Mouse (Mus musculus): ENCODE results near the gene Ubr1. TPM values are rescaled to one million over a fixed set of nuclear protein-coding genes. Genes with fewer than 3 reads are reported as not detected.

The Ubr1 gene
- polyA plus RNA-seq, 1 experiment from 2014 or later: 10.8 TPM

- H3K4me3 ChIP-seq (replicated peaks): no peak overlapping the region
- peaks cover 71% of the 10 kb centered on the region for H3K36me3 ChIP-seq (replicated peaks)
- no peak overlapping the region for H3K9ac ChIP-seq
- H3K4me2 ChIP-seq: no peak overlapping the region
- WGBS (ENCODE audit: insufficient replicate concordance): 88% methylated on average over 3 of the region's 3 CpGs
- H3K27me3 ChIP-seq: no peaks in the 10 kb centered on the region
- H3K4me1 ChIP-seq (replicated peaks): no peaks in the 10 kb centered on the region
- no peak overlapping the region for H3K27ac ChIP-seq (replicated peaks)
- ATAC-seq (ENCODE audit: insufficient read depth): no peak
- H3K9me3 ChIP-seq (replicated peaks): no peaks in the 10 kb centered on the region
These were observed 37.5 kb downstream of the Ubr1 start for GRCm38 (mm10) chr2:120933038-120933437.

DNA sequence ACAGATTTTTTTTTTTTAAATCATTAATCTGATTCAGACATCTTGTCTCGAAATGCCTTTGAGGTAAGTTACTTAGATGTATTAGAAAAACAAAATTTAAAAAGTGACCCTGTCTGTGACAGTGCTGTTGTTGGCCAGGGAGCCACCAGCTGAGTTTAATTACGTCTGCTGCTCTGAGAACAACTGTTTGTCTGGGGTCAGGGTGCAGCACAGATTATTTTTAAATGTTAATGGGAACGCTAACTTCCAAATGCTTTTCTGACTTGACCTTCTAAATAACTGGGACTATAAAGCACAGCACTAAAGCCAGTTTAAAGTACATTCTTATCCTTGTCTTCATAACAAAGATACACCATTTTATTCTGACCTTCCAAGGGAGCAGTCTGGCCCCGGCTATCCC is 61.0 kb downstream of the Ubr1 start:
- 78% methylated on average over 4 of the region's 4 CpGs for WGBS (ENCODE audit: insufficient replicate concordance)
- Histone ChIP-seq H3K9me3 (replicated peaks) (no peaks in the 10 kb centered on the region), H3K36me3 (replicated peaks) (peaks cover 37% of the 10 kb centered on the region), H3K4me3 (replicated peaks) (no peak overlapping the region), H3K27ac (replicated peaks) (no peak overlapping the region), H3K4me2 (no peak overlapping the region), H3K9ac (no peak overlapping the region), H3K27me3 (no peaks in the 10 kb centered on the region), H3K4me1 (replicated peaks) (no peaks in the 10 kb centered on the region)
- ATAC-seq (ENCODE audit: insufficient read depth): no peak

GRCm38 (mm10) chr2:120896361-120896760 is 74.2 kb downstream of the Ubr1 start:
- H3K9ac ChIP-seq: no peak overlapping the region
- H3K9me3 ChIP-seq (replicated peaks): no peaks in the 10 kb centered on the region
- H3K27me3 ChIP-seq: no peaks in the 10 kb centered on the region
- WGBS (ENCODE audit: insufficient replicate concordance): 88% methylated on average over 3 of the region's 3 CpGs
- no peak overlapping the region for H3K4me3 ChIP-seq (replicated peaks)
- peaks cover 77% of the 10 kb centered on the region for H3K36me3 ChIP-seq (replicated peaks)
- no peak for ATAC-seq (ENCODE audit: insufficient read depth)
- no peak overlapping the region for H3K27ac ChIP-seq (replicated peaks)
- H3K4me2 ChIP-seq: no peak overlapping the region
- H3K4me1 ChIP-seq (replicated peaks): no peaks in the 10 kb centered on the region

DNA sequence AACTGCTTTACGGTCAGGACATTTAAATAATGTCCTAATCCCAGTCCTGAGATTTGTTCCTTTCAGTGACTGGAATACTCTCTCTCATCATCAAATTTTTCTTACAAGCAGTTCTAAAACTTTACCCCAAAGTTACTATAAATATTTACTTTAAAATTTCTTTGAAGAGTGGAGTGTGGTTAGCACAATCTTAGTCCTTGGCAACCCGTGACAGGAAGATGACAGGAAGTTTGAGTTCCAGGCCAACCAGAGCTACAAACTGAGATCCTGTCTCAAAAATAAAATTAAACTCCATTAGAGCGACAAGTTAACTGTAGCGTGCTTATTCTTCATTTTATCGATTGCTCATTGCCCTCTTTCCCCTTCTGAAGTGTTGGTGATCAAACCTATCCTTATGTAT is 82.9 kb downstream of the Ubr1 start:
- H3K9ac ChIP-seq: no peak overlapping the region
- 79% methylated on average over 5 of the region's 5 CpGs for WGBS (ENCODE audit: insufficient replicate concordance)
- peaks cover 72% of the 10 kb centered on the region for H3K36me3 ChIP-seq (replicated peaks)
- no peak overlapping the region for H3K4me3 ChIP-seq (replicated peaks)
- H3K4me2 ChIP-seq: no peak overlapping the region
- H3K4me1 ChIP-seq (replicated peaks): no peaks in the 10 kb centered on the region
- no peaks in the 10 kb centered on the region for H3K27me3 ChIP-seq
- ATAC-seq (ENCODE audit: insufficient read depth): no peak
- no peak overlapping the region for H3K27ac ChIP-seq (replicated peaks)
- H3K9me3 ChIP-seq (replicated peaks): no peaks in the 10 kb centered on the region

GRCm38 (mm10) chr2:120873192-120873591 is 97.3 kb downstream of the Ubr1 start:
- no peak overlapping the region for H3K4me3 ChIP-seq (replicated peaks)
- no peaks in the 10 kb centered on the region for H3K9me3 ChIP-seq (replicated peaks)
- no peaks in the 10 kb centered on the region for H3K27me3 ChIP-seq
- H3K9ac ChIP-seq: no peak overlapping the region
- WGBS (ENCODE audit: insufficient replicate concordance): 78% methylated on average over 2 of the region's 2 CpGs
- no peak overlapping the region for H3K4me2 ChIP-seq
- peaks cover 66% of the 10 kb centered on the region for H3K36me3 ChIP-seq (replicated peaks)
- H3K27ac ChIP-seq (replicated peaks): no peak overlapping the region
- H3K4me1 ChIP-seq (replicated peaks): no peaks in the 10 kb centered on the region
- ATAC-seq (ENCODE audit: insufficient read depth): no peak

DNA sequence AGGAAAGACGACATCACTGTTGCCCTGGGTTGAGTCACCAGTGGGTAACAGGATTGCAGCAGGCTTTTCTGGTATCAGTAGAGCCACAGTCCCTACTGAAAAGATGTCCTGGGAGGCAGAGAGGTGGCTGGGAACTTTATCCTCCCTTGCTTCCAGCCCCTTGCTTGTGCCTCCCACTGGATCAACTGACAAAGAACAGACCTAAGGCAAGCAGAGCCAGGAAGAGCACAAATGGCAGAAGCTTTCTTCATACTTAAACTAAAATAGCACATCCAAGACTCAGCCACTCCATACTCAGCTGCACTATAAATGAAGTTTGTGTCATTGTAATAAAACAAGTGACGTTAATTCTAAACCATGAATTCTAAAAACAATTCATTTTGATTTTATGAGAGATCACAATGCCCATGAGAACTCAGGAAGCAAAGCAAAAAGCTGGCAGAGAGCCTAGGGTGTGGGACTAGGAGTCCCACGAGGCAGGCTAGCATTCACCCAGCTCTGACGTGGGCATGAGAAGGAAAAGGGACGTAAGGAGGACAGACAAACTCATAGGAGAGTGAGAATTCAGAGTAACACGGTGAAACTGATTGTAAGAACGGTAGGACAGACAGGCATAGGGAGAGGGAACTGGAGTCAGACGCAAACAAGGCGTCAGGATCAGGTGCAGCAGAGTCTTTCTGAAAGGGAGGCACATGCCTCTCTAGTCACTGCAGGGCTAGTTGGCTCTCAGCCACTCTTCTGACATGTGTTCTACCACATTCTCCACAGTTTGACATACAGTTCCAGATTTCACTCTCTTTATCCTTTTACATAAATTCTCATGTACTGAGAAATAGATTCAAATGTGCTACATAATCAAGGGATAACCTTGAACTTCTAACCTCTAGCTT is 98.8 kb downstream of the Ubr1 start:
- no peak overlapping the region for H3K27ac ChIP-seq (replicated peaks)
- no peak overlapping the region for H3K4me2 ChIP-seq
- no peaks in the 10 kb centered on the region for H3K27me3 ChIP-seq
- no peak for ATAC-seq (ENCODE audit: insufficient read depth)
- H3K9ac ChIP-seq: no peak overlapping the region
- H3K9me3 ChIP-seq (replicated peaks): no peaks in the 10 kb centered on the region
- 79% methylated on average over 9 of the region's 9 CpGs for WGBS (ENCODE audit: insufficient replicate concordance)
- H3K4me1 ChIP-seq (replicated peaks): no peaks in the 10 kb centered on the region
- no peak overlapping the region for H3K4me3 ChIP-seq (replicated peaks)
- H3K36me3 ChIP-seq (replicated peaks): peaks cover 63% of the 10 kb centered on the region

DNA sequence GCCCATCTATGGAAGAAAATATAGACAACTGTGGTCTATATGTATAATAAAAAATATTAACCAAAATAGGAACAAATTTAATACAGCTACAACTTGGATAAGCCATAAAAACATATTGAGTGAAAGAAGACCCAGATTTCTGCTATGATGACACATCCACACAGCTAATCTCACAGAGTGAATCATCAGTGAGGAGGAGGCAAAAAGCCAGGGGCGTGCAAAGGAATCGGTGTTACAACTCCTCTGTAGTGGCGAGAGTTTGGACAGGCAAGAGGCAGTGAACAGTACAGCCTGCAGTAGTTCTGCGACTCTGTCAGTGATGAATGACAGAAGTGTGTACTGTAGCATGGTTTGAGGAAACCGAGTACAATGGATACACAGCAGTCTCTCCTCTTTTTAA is 103.2 kb downstream of the Ubr1 start:
- Histone ChIP-seq H3K9me3 (replicated peaks) (no peaks in the 10 kb centered on the region), H3K4me2 (no peak overlapping the region), H3K27me3 (no peaks in the 10 kb centered on the region), H3K4me1 (replicated peaks) (no peaks in the 10 kb centered on the region), H3K36me3 (replicated peaks) (peaks cover 67% of the 10 kb centered on the region), H3K9ac (no peak overlapping the region), H3K27ac (replicated peaks) (no peak overlapping the region), H3K4me3 (replicated peaks) (no peak overlapping the region)
- no peak for ATAC-seq (ENCODE audit: insufficient read depth)
- WGBS (ENCODE audit: insufficient replicate concordance): 77% methylated on average over 5 of the region's 5 CpGs

DNA sequence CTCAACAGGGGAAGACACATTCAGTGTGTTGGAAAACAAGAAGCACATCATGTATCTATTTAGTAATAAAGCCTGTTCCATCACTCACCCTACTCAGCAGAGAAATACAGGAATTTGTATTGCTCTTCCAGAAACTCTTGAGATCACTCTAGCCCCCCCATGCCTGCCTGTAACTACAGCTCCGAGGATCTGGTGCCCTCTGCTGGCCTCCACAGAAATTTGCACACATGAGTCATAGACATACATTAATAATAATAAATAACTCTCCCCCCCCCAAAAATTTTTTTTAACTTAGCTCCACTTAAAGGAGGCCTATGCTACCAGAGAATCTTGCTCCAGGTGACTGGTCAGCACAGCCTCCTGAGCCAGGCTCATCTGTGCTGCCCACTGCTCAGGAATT is 104.0 kb downstream of the Ubr1 start:
- no peaks in the 10 kb centered on the region for H3K4me1 ChIP-seq (replicated peaks)
- no peak overlapping the region for H3K27ac ChIP-seq (replicated peaks)
- ATAC-seq (ENCODE audit: insufficient read depth): no peak
- no peak overlapping the region for H3K4me3 ChIP-seq (replicated peaks)
- H3K9ac ChIP-seq: no peak overlapping the region
- no peaks in the 10 kb centered on the region for H3K9me3 ChIP-seq (replicated peaks)
- no peak overlapping the region for H3K4me2 ChIP-seq
- H3K27me3 ChIP-seq: no peaks in the 10 kb centered on the region
- peaks cover 67% of the 10 kb centered on the region for H3K36me3 ChIP-seq (replicated peaks)
- 34% methylated on average over 1 of the region's 1 CpGs for WGBS (ENCODE audit: insufficient replicate concordance)

GRCm38 (mm10) chr2:120863389-120863788 is 107.1 kb downstream of the Ubr1 start:
- no peak overlapping the region for H3K9ac ChIP-seq
- no peak overlapping the region for H3K4me2 ChIP-seq
- 94% methylated on average over 1 of the region's 1 CpGs for WGBS (ENCODE audit: insufficient replicate concordance)
- H3K36me3 ChIP-seq (replicated peaks): peaks cover 56% of the 10 kb centered on the region
- no peaks in the 10 kb centered on the region for H3K4me1 ChIP-seq (replicated peaks)
- H3K27me3 ChIP-seq: no peaks in the 10 kb centered on the region
- no peak for ATAC-seq (ENCODE audit: insufficient read depth)
- H3K27ac ChIP-seq (replicated peaks): no peak overlapping the region
- no peaks in the 10 kb centered on the region for H3K9me3 ChIP-seq (replicated peaks)
- H3K4me3 ChIP-seq (replicated peaks): no peak overlapping the region

DNA sequence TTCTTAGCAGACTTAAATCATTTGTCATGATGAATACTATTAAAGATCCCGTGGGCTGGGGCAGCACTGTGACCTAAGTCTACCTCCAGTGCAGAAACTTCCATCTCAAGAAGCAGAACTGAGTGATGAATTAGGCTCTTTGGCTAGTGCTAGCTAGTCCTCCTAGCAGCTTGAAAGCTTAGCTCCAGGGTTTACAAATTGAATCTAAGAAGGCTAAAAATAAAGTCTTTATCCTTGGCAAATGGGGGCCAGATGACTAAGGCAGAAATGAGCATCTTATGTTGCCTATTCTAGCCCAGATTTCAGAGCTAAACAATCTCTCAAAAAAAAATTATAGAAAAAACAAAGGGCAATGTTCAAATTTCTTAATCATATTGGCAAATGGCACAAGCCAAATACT is 109.8 kb downstream of the Ubr1 start:
- Histone ChIP-seq H3K27me3 (no peaks in the 10 kb centered on the region), H3K4me3 (replicated peaks) (no peak overlapping the region), H3K9ac (no peak overlapping the region), H3K4me1 (replicated peaks) (no peaks in the 10 kb centered on the region), H3K27ac (replicated peaks) (no peak overlapping the region), H3K9me3 (replicated peaks) (no peaks in the 10 kb centered on the region), H3K4me2 (no peak overlapping the region), H3K36me3 (replicated peaks) (peaks cover 43% of the 10 kb centered on the region)
- ATAC-seq (ENCODE audit: insufficient read depth): no peak
- WGBS (ENCODE audit: insufficient replicate concordance): 73% methylated on average over 1 of the region's 1 CpGs

GRCm38 (mm10) chr2:120858131-120858530 is 112.4 kb downstream of the Ubr1 start:
- Histone ChIP-seq H3K27me3 (no peaks in the 10 kb centered on the region), H3K36me3 (replicated peaks) (peaks cover 20% of the 10 kb centered on the region), H3K4me1 (replicated peaks) (no peaks in the 10 kb centered on the region), H3K4me2 (no peak overlapping the region), H3K9me3 (replicated peaks) (no peaks in the 10 kb centered on the region), H3K4me3 (replicated peaks) (no peak overlapping the region), H3K27ac (replicated peaks) (no peak overlapping the region), H3K9ac (no peak overlapping the region)
- no peak for ATAC-seq (ENCODE audit: insufficient read depth)
- 84% methylated on average over 3 of the region's 3 CpGs for WGBS (ENCODE audit: insufficient replicate concordance)

DNA sequence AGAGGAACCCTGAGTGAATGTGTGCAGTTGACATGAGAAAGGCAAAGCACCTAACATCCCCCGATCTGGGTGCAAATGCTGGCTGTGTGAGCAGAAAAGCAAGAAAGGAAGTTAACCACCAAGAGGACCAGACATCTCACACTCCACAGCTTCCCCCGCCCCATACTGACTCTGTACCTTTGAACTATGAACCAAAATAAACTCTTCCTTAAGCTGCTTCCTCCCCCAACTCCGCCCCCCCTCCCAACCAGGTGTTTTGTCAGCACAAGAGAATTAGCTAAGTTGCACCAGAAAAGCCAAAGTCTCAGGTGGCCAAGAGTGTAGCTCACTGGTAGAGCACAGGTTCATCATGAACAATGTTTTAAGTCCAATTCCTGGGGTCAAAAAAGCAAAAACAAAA is 117.4 kb downstream of the Ubr1 start:
- H3K9me3 ChIP-seq (replicated peaks): no peaks in the 10 kb centered on the region
- H3K27ac ChIP-seq (replicated peaks): no peak overlapping the region
- no peak for ATAC-seq (ENCODE audit: insufficient read depth)
- H3K4me3 ChIP-seq (replicated peaks): no peak overlapping the region
- no peaks in the 10 kb centered on the region for H3K36me3 ChIP-seq (replicated peaks)
- 63% methylated on average over 3 of the region's 3 CpGs for WGBS (ENCODE audit: insufficient replicate concordance)
- no peaks in the 10 kb centered on the region for H3K27me3 ChIP-seq
- no peak overlapping the region for H3K4me2 ChIP-seq
- peaks cover 19% of the 10 kb centered on the region for H3K4me1 ChIP-seq (replicated peaks)
- H3K9ac ChIP-seq: no peak overlapping the region
